Mouse (Mus musculus): ENCODE data around the gene Fsip1.
"Not testable (repeated sequence)": the region's sequence is repeated elsewhere in the genome, so short reads cannot be mapped to it uniquely, and the experiment has no call there.

Gene Fsip1

DNA sequence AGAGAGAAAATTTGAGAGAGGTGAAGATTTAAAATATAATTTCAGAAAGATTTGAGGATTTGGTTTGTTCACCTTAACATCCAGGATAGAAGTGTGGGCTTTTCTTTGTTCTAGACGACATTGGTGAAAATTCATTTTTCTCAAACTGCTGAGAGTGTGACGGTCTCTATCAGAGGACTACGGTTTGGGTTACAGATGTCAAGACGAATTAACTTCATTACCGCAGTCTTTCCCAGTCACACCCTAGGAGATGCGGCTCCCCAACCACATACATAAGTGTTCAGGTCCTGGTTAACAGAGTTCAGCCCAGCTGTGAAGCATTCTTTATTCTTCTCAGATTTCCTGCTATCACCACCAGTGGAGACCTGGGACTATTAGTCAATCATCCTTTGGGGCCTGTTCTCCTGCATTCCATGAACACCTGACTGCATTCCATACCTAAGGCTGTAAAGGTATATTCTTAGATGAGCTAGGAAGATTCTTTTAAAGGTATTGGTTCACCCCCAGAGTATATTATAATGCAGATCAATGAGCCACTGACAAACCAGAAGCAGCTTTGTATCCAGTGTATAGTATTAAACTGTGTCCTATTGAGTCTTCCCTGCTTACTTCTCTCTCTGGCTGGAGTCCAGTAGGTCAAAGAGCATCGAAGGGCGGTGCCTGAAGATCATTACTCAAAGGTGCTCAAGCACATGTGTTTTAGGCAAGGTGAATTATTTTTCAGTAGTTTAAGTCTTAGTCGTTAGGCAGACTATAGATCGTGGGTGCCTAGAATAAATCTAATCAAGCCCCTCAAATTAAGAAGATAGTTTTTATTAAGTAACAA lies 82.0 kb downstream of the Fsip1 start:
- peak; percentile 48 for DNase-seq (ENCODE audit: low spot score)

DNA sequence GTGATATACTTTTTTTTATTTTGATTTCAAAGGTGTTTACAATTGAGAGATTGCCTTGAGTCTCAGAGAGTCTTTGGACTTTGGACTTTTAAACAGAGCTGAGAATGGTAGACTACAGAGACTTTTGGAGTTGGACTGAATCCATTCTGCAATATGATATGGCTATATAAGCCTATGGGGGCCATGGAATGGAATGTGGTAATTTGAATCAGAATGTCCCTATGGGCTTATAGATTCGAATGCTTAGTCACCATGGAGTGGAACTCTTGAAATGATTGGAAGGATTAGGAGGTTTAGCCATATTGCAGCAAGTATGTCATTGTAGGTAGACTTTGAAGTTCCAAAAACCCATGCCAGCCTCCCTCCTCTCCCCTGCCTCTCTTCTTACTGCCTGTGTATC lies 88.5 kb downstream of the Fsip1 start:
- no peak for DNase-seq (ENCODE audit: low spot score)

DNA sequence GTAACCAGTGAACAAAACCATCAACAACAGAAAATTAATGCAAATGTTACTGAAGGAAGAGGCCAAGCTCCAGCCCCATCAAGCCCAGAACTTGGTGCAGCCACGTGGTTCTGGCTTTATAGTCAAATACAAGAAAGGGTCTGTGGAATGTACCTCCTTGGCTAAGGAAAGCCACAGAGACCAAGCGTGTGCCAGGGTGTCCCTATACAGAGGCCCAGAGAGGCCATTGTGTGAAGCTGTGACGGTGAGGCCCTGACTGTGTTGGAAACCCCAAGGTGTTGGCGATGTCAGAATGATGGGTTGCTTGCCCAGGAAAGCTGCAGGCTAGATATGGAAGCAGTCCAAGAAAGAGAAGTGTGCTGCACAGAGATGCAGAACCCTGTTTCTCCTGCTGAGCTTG lies 89.0 kb downstream of the Fsip1 start:
- DNase-seq (ENCODE audit: low spot score) = no peak

DNA sequence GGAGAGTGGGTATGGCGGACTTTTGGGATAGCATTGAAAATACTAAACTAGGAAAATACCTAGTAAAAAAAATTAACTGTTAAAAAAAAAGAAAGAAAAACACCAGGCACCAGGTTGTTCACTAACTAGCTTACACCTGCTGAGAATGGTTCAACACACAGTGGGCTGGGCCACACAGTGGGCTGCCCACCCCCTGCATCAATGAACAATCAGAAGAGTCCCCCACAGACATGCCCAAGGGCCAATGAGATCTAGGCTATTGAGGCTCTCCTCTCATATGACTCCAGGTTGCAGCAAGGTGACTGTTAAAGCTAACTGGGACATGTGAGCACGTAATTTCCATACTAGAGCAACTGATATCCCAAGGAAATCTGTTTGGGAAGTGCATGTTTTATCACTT lies 91.1 kb downstream of the Fsip1 start:
- DNase-seq (ENCODE audit: low spot score) = no peak

DNA sequence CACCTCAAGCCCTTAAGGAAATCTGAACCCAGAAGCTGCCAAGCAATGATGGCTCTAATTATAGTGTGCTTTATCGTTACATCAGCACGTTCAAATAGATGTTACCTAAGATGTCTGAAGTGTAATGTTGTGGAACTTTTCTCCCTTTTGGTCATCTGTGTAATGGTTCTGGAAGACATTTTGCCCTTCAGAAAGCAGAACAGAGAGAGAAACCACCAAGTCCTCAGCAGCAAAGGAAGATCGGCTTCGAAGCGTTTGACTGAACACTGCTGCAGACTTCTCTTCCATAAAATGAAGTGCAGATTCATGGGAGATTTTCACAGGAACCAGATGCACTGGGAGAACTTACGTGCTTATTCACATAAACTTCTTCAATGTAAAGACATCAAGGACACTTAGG lies 92.6 kb downstream of the Fsip1 start:
- no peak for DNase-seq (ENCODE audit: low spot score)

DNA sequence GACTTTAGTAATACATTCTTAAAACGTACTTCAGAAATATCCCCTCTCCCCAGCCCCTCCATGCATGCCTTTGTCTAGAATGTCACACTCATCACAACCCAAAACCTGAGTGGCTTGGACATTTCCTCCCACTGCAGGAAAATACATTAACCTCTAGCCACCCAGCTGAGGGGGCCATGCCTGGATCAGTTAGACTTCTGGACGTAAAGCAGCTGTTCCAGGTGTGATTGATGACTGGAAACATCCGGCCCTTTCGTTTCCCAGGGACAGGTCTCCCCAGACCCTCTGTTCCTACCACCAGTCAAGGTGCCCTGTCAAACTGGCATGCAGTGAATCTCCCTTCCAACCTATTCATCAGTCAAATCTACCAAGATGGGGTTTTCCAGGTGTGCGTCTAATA lies 94.3 kb downstream of the Fsip1 start:
- no peak for DNase-seq (ENCODE audit: low spot score)

DNA sequence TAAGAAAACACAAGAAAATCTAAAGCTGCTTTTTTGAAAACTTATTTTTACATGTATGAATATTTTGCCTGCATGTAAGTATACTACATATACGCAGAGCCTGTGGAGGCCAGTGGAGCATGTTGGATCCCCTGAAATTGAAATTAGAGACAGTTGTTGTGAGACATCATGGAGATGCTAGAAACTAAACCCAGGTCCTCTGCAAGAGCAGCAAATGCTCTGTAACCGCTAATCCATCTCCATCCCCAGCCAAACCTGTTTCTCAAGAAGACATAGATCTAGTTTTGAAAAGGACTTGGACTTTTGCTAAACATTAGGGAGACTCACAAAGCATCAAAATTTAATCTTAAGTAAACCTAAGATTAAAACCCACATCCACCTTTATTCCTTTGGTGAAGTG lies 95.8 kb downstream of the Fsip1 start:
- no peak for DNase-seq (ENCODE audit: low spot score)

DNA sequence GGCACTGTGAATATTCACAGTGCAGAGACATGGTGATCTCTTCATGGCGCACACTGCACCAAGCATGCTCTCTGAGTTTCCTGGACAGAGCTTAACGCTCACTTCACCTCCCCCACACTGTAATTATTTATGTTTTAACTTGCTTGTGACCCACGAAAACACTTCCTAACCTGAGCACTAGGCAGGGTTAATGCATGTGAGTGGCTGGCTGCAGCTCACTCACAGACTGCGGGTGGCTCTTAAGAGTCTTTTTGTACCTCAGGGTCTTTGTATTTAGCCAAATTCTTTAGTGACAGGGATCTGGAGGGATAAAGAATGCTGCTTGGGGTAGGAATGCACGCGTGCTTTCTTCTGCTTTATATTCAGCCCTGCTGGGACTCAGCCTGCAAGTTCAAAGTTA lies 96.2 kb downstream of the Fsip1 start:
- peak; percentile 29 for DNase-seq (ENCODE audit: low spot score)

DNA sequence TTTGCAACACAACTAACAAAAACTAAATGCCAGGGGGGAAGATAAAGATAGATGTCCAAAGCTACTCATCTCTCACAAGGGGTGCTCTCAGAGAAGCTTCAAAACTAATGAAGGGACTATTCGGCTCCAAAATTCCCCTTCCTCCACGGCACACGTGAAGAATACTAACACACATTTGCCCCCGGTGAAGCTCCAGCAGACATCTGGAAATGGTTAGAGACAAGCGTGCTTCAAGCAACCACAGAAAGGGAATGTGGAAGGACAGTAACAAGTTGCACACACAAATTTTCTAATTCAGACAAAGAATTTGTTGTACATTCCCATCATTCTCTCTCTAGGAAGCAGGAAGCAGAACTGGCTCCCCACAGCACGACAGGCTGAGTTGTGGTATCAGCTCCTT lies 97.6 kb downstream of the Fsip1 start:
- no peak for DNase-seq (ENCODE audit: low spot score)

DNA sequence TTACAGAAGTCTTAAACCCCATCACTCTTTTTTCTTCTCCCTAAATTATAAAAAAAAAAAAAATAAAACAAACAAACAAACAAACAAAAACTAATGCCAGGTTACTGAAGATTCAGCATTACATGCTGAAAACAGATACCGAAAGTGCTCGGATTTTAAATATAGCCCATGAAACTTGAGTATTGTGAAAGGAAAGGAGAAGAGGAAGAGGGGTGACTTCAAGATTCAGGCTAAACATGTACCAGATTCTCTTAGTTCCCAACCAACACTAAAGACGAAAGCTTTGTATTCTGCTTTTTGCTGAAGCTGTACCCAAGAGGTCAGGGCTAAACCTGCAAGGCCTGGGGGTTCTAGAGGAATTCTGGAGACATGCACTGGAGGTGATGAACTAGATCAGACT lies 98.7 kb downstream of the Fsip1 start:
- DNase-seq (ENCODE audit: low spot score) = no peak

DNA sequence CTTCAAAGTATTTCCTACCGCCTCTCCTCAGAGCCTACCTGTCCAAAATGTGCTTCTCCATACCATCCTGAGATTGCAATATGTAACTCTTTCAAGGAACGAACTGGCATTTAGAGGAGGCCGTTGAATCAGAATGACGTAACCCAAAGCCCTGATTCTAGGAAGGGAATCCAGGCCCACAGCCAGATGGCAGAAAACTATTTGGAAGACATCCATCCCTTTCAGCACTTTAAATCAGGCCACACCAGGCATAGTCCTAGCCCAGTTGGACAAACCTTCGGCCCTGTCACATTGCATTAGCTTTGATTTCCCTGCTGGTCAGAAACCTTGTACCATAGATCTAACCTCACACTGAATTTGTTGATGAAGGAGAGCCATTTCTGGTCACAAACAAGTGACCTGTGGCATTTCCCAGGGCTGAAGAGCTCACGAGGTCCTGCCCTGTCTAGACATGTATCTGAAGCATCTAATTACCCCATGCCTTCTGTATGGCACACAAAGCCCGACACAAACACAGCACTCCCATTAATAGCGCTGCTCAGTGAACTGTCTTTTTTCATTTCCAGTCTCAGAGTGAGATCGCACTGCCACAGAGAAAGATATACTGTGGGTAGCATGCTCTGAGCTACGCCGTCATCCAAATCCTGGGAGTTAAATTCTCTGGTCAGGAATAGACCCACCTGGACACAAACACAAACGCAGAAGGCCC lies 106.8 kb downstream of the Fsip1 start:
- peak; percentile 53 for DNase-seq (ENCODE audit: low spot score)

DNA sequence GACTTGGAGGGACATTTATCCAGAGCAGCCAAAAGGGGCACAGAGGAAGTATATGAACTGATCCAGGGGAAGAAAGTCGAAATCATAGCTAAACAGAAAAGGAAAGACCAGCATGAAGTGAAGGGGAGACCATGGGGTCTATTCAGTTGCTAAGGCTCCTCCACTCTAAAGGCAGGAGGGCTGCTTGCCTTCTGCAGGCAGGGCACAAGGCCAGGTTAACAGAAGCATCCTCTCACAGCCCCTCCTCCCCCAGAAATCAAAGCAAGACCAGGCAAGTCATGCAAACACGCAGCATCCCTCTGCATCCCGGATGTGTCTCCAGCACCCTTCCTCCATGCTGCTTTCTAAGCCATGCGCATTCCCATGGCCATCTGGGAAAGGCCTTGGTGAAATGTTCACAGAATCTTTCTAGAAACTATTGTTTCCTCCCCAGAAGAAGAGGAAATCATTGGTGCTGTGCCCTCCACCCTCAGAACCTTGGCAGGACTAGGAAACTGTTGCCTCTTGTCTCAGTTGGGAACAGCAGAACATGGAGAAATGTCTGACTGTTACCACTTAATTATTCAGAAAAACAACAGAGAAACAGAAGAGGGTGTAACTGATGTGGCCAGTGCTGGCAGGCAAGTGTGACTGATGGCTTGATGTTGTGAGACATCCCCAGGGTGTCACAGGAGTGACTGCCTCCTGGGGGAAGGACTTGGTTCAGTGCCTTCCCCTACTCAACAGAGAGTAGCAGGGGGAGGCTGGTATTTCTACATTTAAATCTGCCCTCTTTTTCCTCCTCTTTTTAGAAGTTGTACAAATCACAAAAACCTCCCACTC lies 108.2 kb downstream of the Fsip1 start:
- DNase-seq (ENCODE audit: low spot score) = no peak

DNA sequence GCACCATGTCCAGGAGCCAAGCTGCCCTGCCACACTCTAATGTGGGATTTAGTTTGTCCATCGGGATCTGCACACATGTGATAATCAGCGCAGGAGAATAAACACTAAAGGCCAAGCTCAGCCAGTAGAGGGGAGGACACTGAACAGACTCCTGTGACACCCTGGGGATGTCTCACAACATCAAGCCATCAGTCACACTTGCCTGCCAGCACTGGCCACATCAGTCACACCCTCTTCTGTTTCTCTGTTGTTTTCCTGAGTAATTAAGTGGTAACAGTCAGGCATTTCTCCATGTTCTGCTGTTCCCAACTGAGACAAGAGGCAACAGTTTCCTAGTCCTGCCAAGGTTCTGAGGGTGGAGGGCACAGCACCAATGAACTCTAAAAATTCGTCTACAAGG lies 109.0 kb downstream of the Fsip1 start:
- DNase-seq (ENCODE audit: low spot score) = not testable (repeated sequence)

DNA sequence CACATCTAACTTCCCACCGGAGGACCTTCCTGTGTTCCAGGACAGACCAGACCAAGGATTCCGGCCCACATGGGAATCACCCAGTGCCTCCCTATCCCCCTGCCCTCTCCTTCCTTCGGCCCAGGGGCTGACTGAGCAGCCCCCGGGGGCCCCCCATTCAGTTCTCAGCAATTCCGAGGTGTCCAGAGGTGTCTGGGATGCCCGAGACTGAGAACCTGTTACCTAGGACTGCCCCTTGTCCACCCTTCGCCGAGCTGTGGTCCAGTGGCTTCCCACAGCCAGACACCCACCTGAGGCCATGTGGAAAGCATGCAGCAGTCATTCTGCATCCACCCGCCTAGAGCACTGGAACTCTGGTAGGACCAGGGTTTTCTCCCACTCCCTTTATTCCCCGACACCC lies 115.1 kb downstream of the Fsip1 start:
- DNase-seq (ENCODE audit: low spot score) = no peak

DNA sequence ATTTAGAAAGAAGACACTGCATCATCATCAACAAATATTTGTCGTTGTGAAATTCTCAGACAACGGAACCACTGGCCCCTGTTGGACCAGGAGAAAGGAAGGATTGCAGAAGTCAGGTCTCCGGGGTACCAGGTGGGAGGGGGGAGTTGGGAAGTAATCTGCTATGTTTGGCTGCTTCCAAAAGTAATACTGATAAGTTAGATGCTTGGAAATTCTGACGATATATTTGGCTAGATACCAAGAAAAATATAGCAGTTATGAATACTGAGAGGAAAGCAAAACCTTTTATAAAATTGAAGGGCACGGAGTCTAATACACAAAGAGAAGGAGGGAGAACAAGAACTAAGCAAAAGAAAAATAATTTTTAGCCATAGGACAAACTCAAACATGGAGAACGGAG lies 117.5 kb downstream of the Fsip1 start:
- DNase-seq (ENCODE audit: low spot score) = no peak

DNA sequence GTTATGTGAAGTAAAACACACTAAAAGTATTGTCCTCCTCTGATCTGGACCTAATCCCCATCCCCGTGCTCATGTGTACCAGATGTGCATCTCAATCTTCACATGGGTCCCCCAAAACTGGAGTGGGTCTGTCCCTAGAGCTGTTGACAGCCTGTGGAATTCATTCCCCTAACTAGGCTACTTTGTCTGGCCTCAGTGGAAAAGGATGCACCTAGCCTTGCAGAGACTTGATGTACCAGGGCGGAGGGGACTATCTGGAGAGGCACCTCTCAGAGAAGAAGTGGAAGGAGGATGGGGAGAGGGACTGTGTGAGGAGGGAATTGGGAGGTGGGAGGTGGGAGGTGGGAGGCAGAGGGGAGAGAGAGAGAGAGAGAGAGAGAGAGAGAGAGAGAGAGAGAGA lies 119.0 kb downstream of the Fsip1 start:
- no peak for DNase-seq (ENCODE audit: low spot score)

DNA sequence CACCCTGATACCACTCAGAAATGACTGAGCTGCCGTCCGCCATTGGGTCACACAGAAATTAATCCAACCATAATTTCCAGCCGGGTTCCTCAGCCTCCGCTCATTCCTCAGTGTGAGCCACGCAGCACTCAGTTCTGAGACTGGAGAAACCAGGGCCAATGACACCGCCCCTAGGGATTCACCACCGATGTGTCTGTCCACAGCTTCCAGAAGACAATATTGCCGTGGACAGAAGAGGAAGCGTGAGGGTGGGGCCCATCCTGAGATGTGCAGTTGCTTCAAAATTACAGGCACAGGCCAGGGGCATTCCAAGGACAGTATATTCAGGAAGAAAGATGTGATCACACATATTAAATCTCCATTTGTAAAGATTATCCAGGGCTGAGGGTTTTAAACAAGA lies 119.7 kb downstream of the Fsip1 start:
- DNase-seq (ENCODE audit: low spot score) = no peak

DNA sequence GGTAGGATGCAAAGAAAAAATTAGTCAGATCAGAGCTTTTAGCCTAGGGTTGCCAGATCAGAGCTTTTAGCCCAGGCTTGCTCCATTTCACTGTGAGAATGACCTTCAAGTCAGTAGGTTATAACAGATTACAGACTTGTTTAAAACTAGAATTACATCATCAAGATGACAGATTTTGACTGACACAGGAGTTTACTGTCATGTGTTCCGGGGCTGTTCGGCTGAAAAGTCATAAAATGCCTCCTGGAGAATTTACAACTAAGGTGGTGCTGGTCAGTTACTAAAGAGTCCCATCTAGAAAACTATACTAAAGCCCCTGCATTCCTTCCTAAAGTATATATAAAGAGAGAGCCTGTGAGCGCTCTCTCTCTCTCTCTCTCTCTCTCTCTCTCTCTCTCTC lies 128.5 kb downstream of the Fsip1 start:
- no peak for DNase-seq (ENCODE audit: low spot score)

DNA sequence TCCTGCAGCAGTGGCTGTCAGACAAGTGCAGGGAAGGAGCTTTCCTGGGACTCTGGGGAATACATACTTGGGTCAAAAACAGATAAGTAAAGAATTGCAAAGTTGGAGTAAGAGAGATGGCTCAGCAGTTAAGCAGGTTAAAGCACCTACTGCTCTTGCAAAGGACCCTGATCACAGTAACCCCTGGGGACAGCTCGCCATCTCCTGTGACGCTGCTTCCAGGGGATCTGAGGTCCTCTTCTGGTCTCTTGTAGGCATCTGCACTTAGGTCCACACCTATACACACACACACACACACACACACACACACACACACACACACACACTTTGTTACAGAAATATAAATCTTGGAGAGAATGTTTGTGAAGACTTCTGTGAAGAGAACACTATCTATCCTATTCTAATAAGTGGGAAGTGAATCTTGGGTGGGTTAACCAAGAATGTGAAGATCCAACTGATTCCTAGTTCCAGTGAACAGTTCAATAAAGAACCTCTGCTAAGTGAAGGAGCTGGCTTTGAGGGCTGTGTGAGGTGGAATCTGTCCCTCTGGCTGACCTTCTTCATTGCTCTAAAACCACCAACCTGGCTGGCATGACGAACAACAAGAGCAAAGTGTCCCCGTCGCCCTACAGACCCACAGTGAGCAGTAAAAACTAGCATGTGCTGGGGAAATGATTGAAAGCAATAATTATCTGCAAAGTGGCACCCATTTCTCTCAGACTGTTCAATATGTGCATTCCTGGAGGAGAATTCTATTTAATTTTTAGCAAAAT lies 129.1 kb downstream of the Fsip1 start:
- DNase-seq (ENCODE audit: low spot score) = no peak

DNA sequence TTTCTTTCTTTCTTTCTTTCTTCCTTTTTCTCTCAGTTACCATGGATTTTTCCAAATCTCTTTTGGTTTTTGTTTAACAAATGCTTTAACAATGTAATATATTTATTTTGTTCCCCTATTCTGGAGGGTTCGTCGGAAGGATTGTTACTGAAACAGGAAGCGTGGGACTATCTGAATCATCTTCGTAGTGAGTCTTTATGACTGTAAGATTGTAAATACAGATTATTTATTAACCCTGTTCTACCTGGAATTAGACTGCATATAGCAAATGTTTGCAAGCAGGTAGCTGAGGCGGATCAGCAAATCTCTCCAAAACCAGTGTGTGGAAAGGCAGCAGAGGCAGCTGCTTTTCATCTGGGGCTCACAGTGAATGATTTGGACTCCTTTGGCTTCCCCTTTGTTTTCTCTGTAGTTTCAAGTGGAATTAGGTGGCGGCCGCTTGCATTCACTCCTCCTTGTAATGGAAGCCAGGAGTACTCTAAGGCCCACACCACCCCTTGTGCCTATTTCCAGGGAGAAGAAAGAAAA lies 130.8 kb downstream of the Fsip1 start:
- DNase-seq (ENCODE audit: low spot score) = no peak

DNA sequence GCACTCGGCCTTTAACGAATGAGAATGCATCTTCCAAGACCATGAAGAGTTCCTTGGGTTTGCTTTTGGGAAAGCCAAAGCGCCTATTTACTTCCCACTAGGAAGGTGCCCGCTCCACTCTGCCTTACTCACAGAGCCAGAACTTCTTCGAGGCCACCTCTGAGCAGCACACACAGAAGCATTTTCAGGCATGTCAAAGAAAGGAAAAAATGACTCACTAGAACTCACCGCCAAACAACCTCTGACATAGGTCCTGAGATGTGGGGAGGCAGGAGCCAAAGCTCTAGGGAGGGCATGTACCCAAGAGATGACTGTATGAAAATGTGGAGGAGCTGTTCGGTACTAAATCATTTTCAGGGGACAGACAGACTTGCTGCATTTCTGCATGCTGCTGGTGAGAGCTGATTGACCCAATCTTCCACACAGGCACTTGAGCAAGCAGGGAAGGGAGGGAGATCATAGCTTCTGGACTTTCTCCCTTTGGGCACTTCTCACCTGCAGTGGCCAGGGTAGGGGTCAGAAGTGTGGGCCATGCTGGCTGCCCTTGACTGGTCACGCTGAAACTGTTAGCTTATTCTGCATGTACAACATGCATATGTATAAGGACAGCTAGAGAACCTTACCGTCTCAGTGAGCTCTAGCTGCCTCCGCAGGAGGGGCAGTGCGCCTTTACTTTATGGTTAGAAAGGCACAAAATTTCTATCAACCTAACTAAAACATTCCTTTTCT lies 131.4 kb downstream of the Fsip1 start:
- no peak for DNase-seq (ENCODE audit: low spot score)
